Mouse (Mus musculus) right cerebral cortex, postnatal 4 days (tissue): ENCODE results near the gene Btbd8.

Source experiments
- DNase-seq: peaks from one replicate; pipeline ENCODE4 v3.0.0-alpha.2; 2022

Gene Btbd8

GRCm38 (mm10) chr5:107521897-107522296, 84.1 kb downstream of the Btbd8 start:
- no peak for DNase-seq

GRCm38 (mm10) chr5:107524281-107524680, 86.5 kb downstream of the Btbd8 start:
- DNase-seq = no peak

- DNase-seq = no peak
Observed at GRCm38 (mm10) chr5:107528856-107529255, 91.1 kb downstream of the Btbd8 start.

GRCm38 (mm10) chr5:107533590-107533989, 95.8 kb downstream of the Btbd8 start:
- DNase-seq = no peak

GRCm38 (mm10) chr5:107534581-107534980, 96.8 kb downstream of the Btbd8 start, which contains the start of gene 1700028K03Rik:
TSS of gene 1700028K03Rik (plus strand) at chr5:107534709.
- DNase-seq = no peak

- DNase-seq = no peak
Observed at GRCm38 (mm10) chr5:107541696-107542095, 103.9 kb downstream of the Btbd8 start.

GRCm38 (mm10) chr5:107545927-107546326, 108.1 kb downstream of the Btbd8 start:
- no peak for DNase-seq

GRCm38 (mm10) chr5:107547955-107548354, 110.2 kb downstream of the Btbd8 start:
- no peak for DNase-seq

GRCm38 (mm10) chr5:107548444-107548843, 110.6 kb downstream of the Btbd8 start:
- no peak for DNase-seq

- DNase-seq = no peak
Observed at GRCm38 (mm10) chr5:107554336-107554735, 116.5 kb downstream of the Btbd8 start.

- no peak for DNase-seq
Observed at GRCm38 (mm10) chr5:107556969-107557368, 119.2 kb downstream of the Btbd8 start.
